Mouse (Mus musculus) effector memory CD4-positive, alpha-beta T cell, adult 7 months (primary cell): ENCODE measurements around the gene Slc27a4. TPM values are rescaled to one million over a fixed set of nuclear protein-coding genes. Genes with fewer than 3 reads are reported as not detected.

Source experiments
- polyA plus RNA-seq: library from polyadenylated mRNA; unstranded; fragments of 100-300 nt; shearing (Covaris generic); gene quantifications from one replicate; pipeline ENCODE4 v1.2.1, GENCODE M21; 2017

The Slc27a4 gene
- 3.4 TPM for polyA plus RNA-seq

DNA sequence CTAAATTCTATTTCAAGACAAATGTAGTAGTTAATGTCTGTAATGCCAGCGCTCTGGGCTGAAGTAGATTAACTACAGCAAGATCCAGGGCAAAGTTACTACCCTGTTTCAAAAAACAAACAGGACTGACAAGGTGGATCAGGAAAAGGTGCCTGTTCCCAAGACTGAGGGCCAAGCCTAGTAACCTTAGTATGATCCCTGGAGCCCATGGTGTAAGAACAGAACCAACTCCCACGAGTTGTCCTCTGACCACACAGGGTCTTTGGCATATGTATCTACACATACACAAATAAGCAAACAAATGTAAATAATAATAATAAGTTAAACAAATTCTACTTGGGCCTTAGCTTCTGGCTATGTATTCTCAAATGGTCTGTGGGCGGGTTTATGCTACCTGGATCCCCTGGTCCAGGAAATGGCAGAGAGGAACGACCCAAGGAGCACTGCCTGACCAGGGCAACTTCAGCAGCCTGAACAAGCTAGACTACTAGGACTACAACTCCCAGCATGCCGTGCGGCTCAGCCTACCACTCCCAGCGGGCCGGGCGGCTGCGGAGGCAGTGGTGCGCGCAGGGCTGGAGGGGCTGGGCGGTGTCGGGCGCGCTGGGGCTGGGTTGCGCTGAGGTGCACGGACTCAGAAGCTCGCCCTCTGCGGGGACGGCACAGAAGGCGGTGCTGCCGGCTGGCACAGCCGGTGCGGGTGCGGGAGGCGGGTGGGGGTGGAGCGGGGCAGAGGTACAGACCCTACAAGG, at the start of gene Slc27a4:
Slc27a4 (plus strand) TSS at position 560 of the 752 bp plus-strand sequence.

DNA sequence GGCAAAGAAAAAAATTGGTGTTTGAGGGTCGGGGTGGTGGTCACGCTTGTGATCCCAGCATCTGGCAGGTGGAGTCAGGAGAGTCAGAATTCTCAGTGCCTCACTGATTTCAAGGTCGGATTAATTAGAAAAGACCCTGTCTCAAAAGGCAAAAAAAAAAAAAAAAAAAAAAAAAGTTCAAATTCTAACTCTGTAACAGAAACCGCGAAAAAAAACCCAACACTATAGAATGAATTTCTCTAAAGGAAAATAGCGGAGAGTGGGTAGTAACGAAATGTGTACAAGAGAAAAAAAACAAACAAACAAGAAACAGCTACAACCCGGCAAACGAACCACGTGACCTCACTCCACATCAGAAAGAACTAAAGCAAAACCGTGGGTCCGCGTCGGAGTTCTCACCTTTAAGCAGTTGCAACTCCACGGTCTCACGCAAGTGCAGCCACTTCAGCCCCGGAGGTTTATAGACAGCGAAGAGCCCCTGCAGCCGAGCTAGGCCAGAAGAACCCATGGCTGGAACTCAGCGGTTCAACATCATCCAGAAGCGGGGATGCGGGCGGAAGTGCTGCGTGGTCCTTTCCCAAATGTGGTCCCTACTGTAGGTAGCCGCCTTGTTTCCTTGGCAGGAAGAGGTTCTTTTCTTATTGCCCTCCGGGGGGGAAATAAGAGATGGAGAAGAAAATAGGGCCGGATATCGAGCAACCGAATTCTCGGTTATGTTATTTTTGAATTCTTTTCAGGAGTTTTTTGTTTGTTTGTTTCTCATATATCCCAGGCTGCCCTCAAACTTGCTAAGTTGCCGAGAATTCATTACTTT, 15.1 kb upstream of the Slc27a4 start, which contains the start of gene Coq4:
Coq4 (plus strand) TSS at position 390 of the 814 bp plus-strand sequence.

DNA sequence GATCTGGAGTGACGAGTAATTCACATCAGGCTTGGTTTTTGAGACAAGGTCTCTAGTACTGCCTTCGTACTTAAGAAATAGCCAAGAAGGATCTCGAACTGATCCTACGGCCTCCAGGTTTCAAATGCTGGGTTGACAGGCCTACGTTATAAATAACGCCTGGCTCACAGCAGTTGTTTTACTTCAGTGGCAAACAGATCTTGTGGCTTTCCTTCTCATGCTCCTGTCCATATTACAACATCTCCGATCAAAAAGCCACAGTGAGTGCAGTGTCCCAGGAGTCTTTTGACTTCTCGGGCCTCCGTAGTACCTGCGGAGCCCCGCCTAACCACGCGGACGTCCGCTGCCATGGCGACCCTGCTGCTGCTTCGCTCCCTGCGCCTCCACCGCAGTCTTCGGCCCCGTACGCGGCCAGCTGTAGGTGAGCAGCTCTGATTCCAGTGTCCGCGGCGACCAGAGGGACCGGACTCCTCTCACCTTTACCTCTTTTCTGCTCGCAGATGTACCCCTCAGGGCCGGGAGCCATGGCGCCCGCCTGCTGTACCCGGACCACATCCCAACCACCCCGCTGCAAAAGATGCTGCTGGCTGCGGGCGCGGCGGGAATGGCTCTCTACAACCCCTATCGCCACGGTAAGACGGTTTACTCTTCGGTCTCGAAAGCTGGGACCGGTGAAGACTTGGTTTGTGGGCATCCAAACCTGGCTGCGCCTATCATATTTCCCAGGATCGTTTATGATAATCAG, 14.3 kb upstream of the Slc27a4 start, which contains the start of gene Trub2:
Trub2 (minus strand) TSS at position 566 of the 745 bp plus-strand sequence.

DNA sequence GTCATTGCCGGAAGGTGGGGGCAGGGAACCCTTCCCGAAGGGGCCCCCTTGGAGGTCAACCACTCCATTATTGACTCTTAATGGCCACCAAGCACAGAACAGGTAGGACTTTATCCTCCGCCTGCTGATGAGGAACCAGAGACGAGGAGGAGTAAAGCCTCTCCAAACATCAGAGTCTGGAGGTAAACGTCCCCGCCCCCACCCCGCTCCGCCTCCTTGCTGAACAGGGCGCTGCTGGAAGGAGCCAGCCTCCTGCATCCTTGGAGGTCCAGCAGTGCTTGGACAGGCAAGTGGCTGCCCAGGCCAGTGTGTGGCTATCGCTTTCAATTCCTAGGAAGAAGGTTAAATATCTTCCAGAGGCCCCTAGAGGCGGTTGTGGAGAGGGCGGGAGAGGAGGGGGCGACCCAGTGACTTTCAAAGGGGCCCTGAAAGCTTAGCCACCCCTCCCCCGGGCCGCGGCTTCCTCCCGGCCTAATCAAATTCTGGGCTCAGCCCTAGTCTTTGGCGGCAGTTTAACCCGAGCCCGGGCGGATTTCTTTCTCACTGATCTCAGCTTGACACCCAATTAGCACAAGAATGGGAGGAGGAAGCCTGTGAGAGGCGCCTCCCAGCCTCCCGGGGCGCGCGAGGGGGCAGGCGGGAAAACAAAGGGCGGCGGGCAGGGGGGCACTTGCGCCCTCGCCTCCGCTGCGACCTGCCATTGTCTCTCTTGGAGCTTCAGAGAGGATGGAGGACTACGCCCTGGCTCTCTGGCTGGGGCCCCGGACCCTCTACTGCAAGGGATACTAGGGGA, 17.8 kb downstream of the Slc27a4 start, which contains the start of gene Urm1:
Urm1 (plus strand) TSS at position 51 of the 793 bp plus-strand sequence.

Other genes with a start within 250 kb of the Slc27a4 start
- gene Rapgef1, start 182.9 kb upstream of the Slc27a4 start, polyA plus RNA-seq: 37.9 TPM
- gene Gm13420, start 50.9 kb upstream of the Slc27a4 start, polyA plus RNA-seq: not detected
- not detected for gene Gm13547, start 43.3 kb upstream of the Slc27a4 start, polyA plus RNA-seq
- gene Coq4, start 15.1 kb upstream of the Slc27a4 start, polyA plus RNA-seq: 6.1 TPM
- gene Trub2, start 14.1 kb upstream of the Slc27a4 start, polyA plus RNA-seq: 19.3 TPM
- 19.6 TPM for gene Urm1, start 17.4 kb downstream of the Slc27a4 start, polyA plus RNA-seq
- 2.4 TPM for gene Cercam, start 66.5 kb downstream of the Slc27a4 start, polyA plus RNA-seq
- gene Odf2, start 86.6 kb downstream of the Slc27a4 start, polyA plus RNA-seq: 63.6 TPM
- 53.7 TPM for gene Gle1, start 132.8 kb downstream of the Slc27a4 start, polyA plus RNA-seq
- gene Sptan1, start 162.9 kb downstream of the Slc27a4 start, polyA plus RNA-seq: 87.7 TPM
- 2.3 TPM for gene Wdr34, start 246.2 kb downstream of the Slc27a4 start, polyA plus RNA-seq